Mouse (Mus musculus) embryo, embryonic 9.5 days (tissue): Measurements from ENCODE around the gene 1700014D04Rik.
A peak's percentile ranks its signal among the peaks of the same experiment; 100 is the strongest.
"Not testable (repeated sequence)": the region's sequence is repeated elsewhere in the genome, so short reads cannot be mapped to it uniquely, and the experiment has no call there.

Experiments
- DNase-seq: peaks from one replicate; pipeline ENCODE4 v3.0.0-alpha.2; 2017; ENCODE audit errors: extremely low spot score

1700014D04Rik gene

DNA sequence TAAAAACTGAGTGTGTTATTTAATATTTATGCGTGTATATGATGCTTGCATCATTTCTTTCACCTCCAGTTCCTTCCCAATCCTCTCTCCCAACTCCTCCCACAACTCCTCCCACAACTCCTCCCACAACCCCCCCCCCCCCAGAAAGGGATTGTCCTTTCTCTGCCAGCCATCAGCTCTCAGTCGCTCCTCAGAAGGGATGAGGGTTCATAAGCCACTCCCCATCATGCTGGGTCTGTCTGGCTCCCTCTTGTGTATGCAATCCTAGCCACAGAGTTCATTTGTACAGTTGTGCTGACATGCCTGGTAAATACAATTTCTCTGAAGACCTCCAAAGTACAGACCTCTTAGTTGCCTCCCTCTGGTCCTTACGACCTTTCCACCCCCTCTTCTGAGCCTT, 11.4 kb downstream of the 1700014D04Rik start:
- peak; percentile 34 for DNase-seq

DNA sequence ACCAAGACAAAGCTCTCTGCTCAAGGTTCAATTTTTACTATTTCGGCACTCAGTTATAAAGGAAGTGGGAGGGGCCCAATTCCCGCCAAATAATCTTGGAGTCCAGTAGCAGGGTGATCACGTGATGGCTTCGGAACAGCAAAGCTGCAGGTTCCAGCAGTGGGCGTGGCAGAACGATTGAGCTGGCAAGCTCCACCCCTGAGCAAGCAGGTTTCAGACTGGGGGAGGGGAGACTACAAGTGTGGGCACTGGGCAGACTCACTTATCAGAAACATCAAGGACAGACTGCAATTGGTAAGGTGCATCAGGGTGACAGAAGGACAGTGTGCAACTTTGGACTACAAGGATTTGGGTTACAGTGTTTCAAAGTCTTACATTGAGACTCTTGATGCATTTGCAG, 12.2 kb downstream of the 1700014D04Rik start:
- DNase-seq, result not testable (repeated sequence)

DNA sequence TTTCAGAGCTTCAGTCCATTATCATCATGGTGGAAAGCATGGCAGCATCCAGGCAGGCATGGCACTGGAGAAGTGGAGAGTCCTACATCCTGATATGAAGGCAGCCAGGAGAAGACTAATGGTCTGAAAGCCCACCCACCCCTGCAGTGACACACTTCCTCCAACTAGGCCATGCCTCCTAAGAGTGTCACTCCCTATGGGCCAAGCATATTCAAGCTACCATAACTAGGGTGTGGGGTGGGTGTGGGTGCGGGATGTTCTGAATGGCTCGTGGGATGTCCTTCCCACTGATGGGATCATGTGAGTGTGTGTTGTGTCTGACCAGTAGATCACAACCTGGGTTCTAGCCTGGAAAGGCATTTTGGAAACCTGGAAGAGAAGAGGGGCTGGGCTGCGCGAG, 12.6 kb downstream of the 1700014D04Rik start:
- no peak for DNase-seq

DNA sequence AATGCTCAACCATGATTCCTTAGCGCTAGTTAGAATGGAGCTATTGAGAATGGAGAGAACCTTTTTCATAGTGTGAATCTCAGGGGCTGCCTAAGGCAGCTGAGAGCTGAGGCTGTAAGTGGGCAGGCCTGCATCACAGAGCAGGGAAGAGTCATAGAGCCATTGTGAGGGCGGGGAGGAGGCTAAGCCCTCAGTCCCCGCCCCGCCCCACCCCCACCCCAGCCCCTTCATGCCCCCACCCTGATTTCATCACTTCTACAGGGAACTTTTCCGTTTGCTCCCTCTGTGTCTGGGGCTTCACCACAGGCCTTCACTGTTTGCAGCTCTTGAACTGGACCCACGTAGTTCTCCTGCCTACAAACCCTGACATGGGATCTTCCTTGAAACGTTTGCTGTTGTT, 14.9 kb downstream of the 1700014D04Rik start, which contains the start of gene Spata31d1d:
TSS of gene Spata31d1d (minus strand) at position 101 of the 400 bp plus-strand sequence.
- no peak for DNase-seq

DNA sequence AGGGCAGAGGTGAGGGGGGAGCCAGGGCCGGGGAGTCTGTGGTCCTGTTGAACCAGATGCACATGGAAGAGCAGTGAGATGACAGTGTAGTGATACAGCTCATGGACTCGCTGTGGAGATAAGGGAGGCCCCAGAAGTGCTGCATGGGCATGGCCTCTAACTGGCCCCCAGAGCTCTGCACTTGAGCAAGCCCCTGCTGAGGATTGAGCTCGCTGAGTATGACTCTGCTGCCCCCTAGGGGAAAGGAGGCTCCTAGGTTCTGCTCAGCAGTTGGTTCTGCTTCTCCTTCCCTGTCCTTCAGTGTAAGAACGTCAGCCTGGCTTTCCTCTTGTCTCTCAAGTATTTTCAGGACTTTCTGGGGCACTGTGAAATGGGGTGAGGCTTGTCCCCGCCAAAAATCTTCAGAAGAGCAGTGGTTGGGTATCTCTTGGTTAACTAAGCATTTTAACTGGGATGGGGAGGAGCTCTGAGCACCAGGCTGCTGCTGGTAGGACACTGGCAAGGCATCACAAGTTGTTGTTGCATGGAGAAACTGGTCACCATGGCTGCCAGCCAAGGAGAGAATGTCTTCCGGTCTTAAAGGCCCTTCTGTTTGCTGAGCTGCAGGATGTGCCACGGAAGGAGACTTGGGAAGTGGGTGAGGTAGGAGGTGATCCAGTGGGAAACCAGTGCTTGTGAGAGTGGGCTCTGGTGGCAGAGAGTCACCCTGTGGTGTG, 18.0 kb downstream of the 1700014D04Rik start:
- DNase-seq, result peak; percentile 87

DNA sequence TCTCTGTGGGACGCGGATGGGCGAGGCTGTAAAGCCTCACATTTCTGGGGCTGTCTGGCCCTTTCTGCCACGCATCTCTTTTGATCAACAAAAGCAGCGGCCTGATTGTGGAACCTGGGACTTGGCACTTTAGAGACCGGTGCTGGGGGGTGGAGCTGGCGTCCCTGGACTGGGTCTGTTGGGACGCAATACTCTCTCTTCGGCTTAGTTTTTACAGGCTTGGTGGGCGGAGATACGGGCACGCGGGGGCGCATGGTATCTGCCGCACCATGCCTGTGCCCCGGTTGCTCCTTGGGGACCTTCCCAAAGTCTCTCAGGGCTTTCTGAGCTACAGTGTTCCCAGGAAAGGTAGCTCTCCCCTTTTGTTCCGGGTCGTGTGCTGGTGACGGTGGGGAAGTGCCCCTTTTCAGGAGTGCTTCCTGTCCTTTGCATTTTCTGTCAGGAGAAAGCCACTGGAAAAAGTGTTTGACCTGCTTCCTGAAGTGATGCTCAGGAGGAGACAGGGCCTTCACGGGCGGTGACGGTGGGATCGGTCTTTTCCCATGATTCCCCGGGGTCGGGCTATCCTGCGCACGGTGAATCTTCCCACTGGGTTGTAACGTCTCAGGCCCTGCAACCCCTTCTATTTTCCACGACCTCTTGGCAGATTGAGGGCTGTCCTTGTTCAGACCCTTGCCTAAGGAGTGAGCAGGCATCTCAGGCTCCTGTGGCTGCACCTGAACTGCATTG, 20.2 kb downstream of the 1700014D04Rik start:
- no peak for DNase-seq

DNA sequence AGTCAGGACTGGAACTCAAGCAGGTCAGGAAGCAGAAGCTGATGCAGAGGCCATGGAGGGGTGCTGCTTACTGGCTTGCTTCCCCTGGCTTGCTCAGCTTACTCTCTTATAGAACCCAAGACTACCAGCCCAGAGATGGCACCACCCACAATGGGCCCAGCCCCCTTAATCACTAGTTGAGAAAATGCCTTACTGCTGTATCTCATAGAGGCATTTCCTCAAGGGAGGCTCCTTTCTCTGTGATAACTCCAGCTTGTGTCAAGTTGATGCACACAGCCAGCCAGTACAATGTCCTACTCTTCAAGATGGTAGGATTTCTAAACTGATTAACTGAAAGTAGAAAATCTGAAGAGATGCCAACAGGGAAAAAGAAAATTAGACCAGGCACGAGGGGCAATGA, 24.5 kb downstream of the 1700014D04Rik start:
- not testable (repeated sequence) for DNase-seq

DNA sequence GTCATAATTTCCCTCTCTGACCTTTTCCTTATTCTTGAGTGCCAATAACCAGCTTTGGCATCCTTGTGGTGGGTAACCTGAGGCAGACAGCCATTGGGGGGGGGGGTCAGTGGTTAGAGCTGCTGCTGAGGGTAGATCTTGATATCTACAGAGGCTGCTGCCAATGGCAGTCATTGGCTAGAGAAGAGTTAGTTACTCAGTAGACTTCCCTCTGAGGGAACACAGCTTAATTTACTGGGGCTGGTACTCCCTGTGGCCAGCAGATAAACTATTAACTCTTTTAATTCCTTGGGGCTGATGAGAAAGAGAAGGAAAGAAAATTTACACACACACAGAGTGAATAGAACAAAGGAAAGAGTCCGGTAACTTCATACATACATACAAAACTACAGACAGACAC, 27.1 kb downstream of the 1700014D04Rik start:
- no peak for DNase-seq

DNA sequence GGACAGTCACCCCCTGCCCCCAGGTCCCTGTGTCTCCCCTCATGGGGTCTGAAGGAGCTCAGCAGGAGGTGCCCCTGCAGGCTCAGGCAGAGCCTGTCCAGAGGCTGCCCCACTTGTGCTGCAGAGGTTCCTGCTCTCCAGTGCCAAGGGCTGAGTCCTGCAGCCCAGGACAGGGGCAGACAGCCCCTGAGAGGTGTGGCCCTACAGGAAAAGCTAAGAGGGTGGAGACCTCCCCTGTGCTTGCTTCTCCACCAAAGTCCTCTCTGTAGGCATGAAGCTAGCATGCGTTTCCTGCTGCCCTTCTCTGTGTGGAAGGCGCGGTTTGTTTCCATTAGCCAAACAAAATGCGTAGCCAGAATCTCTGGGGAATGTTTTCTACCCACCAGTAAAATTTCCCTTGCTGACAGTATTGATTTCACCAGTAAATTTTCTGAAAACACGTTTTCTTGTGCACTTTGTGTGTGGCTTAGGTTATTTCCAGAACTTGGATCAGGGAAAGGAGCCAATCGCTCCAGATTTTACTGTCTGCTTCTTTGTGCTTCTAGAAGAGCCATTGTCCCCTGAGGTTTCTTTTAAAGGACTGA, 27.6 kb downstream of the 1700014D04Rik start:
- not testable (repeated sequence) for DNase-seq

DNA sequence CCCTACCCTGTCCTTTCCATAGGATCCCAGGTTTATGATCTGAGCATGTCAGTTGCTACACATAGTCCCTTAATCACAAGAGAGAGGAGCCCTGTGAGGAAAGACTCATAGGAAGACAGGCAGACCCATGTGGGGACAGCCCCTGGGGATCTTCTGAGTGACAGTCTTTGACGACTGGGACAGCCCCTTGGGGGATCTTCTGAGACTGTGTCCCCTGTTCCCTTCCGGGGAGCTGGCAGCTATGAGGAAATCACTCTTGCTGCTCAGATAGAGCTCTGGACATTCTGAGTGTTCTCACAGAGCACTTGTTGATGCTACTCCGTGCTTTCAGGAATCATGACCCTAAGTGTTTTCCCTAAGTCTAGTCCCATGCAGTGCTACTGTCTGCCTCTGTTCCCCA, 32.8 kb downstream of the 1700014D04Rik start:
- DNase-seq, result no peak

DNA sequence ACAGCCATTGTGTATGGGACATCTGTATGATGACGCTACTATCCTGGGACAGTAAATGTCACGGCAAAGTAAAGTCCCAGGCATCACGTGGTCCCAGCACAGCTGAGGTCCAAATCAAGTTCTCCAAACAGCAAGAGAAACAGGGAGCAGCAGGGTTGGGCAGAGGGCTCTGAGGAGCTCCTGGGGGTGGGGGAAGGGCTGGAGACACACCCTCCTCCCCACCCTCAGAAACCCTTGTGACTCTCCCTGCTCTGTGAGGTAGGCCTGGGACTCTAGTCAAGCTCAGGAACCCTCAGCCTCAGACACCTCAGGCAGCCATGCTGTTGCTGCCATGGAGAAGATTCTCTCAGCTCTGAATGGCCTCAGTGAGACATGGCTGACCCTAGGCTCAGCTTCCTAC, 34.6 kb downstream of the 1700014D04Rik start, which contains the start of gene Spata31d1b:
TSS of gene Spata31d1b (plus strand) at position 301 of the 400 bp plus-strand sequence.
- not testable (repeated sequence) for DNase-seq

DNA sequence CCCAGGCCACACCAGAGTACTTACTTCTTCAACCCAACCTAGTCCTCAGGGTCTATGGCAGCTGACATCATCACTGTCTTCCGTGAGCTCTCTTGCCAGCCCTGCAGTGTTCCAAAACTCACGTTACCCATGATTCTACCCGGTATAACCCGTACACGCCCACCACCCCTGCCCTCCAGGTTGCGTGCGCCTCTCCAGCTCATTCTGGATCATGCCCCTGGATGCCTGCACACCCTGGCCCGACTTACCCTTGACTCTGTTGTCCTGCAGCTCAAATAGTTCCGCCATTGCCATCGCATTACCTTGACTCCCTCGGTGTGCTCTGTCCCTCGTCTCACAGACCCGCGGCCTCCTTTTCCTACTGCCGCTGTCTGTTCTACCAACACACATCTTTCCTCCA, 36.3 kb downstream of the 1700014D04Rik start, which contains the start of gene Spata31d1a:
TSS of gene Spata31d1a (minus strand) at position 101 of the 400 bp plus-strand sequence.
- no peak for DNase-seq

DNA sequence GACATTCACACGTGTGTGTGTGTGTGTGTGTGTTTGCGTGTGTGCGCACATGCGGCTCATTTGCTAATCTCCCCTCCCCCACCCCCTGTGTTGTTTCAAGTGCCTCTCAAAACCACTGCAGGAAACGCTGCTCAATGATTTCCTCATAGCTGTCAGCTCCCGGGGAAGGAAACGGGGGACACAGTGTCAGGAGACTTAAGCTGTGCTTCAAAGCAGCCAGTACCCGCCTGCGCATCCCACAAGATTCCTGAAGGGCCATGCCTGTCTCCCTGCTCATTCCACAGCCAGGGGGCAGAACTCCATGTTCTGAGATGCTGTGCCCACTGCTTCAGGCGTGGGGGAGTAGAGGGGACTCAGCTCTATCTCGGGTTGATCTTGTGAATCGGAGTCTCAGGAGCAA, 42.0 kb downstream of the 1700014D04Rik start:
- DNase-seq, result peak; percentile 22

DNA sequence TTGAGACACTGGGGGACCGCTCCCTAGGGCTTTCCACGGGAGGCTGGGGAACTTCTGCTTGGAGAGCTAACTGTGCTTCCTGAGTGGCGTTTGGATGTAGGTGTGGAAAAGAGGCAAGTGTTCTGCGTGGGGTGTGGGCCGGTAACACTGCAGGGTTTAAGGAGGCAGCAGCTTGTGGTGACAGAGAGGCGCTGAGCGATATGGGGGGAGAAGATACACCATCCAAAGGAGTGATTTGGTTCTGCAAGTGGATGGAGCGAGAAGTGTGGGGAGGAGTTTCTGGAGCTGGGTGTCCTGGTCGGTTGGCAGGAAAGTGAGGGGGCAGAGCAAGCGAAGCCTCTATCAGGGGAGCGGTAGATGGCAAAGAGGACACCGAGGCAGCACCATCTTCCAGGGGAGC, 43.0 kb downstream of the 1700014D04Rik start:
- no peak for DNase-seq

DNA sequence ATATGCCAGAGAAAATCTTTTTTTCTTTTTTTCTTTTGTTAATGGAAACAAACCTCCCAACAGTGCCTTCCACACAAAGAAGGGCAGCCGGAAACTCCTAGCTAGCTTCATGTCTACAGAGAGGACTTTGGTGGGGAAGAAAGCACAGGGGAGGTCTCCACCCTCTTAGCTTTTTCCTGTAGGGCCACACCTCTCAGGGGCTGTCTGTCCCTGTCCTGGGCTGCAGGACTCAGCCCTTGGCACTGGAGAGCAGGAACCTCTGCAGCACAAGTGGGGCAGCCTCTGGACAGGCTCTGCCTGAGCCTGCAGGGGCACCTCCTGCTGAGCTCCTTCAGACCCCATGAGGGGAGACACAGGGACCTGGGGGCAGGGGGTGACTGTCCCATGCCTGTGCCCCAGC, 46.4 kb downstream of the 1700014D04Rik start:
- DNase-seq, result not testable (repeated sequence)

DNA sequence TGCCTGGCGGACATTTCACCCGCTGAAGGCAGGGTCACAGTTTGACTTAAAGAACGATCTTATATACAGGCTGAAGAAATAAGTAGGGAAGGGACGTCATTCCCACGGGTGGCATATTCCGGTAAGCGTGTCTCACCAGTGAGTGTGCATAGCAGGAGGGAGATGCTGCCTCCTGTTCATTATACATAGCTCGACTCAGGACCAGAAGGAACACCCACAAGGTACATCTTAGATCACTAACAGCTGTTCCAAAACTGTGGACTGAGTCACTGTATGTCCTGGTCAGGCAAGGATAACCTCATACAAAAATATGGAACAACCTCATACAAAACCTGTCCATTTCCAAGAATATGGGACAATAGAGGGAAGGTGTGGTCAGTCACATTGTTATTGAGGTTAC, 47.4 kb downstream of the 1700014D04Rik start:
- DNase-seq, result no peak

DNA sequence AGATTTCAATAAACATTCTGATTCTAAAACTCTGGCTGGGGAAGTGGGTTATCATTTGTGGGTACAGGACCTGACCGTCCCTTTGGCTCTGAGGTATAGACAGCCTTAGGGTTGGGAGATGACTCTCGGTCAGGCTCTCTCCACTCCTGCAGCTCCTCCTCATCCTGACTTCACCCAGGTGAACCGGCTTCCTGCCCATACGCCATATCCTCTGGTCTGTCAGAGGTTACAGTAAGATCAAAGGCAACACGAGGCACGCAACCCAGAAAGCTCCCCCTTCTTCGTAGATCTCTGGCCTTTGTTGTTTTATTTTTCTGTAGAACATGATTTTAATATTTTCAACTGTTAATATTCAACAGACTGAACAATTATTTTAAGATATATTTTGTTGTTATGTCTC, 50.8 kb downstream of the 1700014D04Rik start:
- DNase-seq, result no peak

DNA sequence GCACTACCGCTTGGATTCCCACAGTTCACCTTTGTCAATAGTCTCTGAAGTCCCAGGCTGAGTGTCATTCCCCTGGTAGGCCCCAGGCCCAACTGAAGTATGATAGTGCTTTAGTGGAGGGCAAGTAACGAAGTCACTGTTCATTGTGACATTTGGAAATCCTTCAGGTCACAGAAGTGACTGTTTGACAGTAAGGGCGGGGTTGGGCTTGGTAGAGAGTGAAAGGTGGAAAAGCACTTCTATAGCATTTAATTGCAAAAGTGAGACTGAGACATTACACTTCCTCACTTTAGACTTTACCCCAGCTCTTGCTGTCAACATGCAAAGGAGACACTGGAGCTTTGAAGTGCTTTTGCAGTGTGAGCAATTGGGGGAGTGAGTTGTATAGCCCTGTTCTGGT, 52.5 kb downstream of the 1700014D04Rik start, which contains the start of gene 4921517D22Rik:
TSS of gene 4921517D22Rik (minus strand) at position 101 of the 400 bp plus-strand sequence.
- no peak for DNase-seq

DNA sequence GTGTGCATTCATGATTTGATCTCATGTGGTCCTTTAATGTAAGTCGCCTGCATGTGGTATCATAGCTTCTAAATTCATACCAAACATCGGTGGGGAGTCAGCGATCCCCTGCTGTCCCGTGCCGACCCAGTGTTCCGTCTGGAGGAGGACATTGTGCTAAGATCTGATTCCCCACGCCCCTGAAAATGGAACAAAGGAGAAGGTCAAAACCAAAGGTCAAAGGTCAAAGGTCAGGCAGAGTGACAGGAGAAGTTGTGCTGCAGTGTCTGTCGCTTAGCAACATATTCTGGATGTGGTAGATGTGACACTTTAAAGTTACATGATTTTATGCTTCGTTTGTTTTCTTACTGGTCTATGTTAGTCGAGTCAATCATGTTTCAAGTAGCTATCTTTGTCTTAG, 55.1 kb downstream of the 1700014D04Rik start:
- peak; percentile 87 for DNase-seq
